Mouse (Mus musculus) G1E (cell line): ENCODE measurements around the gene Gprc6a.

Experiments used
- CTCF ChIP-seq: IDR thresholded peaks from 2 replicates; pipeline ENCODE4 v1.5.1; 2012; ENCODE audit warnings: low read depth, low read length, inconsistent platforms, mixed read lengths
- GATA1 ChIP-seq: IDR thresholded peaks from 2 replicates; pipeline ENCODE4 v1.6.1; 2012; ENCODE audit warnings: borderline replicate concordance, low read length, inconsistent platforms, mixed read lengths
- TAL1 ChIP-seq: conservative IDR thresholded peaks from 2 replicates; pipeline ENCODE4 v1.6.1; 2012; ENCODE audit warnings: low read depth, low read length, inconsistent platforms, mixed read lengths

DNA sequence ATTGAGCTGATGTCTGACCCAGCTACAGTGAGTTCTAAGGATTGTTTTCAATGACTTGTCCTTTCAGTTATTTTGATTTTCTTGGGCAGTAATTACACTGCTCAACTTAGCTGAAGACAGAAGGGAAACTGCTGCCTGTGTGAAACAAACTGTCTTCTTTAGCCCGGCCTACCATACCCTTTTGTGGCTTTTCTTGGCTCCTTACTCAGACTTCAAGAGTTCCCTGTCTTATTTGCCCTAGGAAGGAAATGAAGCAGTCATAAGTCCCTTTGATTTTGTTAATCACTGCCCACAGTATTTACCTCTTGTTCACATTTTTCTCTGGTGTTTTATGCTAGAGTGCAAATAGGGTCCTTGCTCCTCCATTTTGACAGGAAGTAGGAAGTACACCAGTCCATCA lies 46.9 kb downstream of the Gprc6a start:
- TF ChIP-seq CTCF, result no peak
- no peak for TF ChIP-seq TAL1
- TF ChIP-seq GATA1, result no peak
